Mouse (Mus musculus) lung, postnatal 0 days (tissue): ENCODE results near the gene Fbp2. TPM values are rescaled to one million over a fixed set of nuclear protein-coding genes. Genes with fewer than 3 reads are reported as not detected.

Source experiments
- ATAC-seq: fragments of 200-750 bp; cut with Nextera tagmentation; 2 replicates; pipeline ENCODE4 v1.8.0; 2017; ENCODE audit warnings: moderate library complexity
- DNase-seq: peaks from one replicate; pipeline ENCODE4 v3.0.0-alpha.2; 2016; ENCODE audit warnings: low spot score
- H3K27ac ChIP-seq: fragments of 300-500 bp; sonication (generic); 2 replicates; pipeline ENCODE4 v1.5.1; 2014; ENCODE audit warnings: antibody characterized with exemption, mild to moderate bottlenecking, low read length, mixed read lengths
- H3K27me3 ChIP-seq: fragments of 300-500 bp; sonication (generic); replicated peaks from 2 replicates; pipeline ENCODE4 v1.6.1; 2014; ENCODE audit warnings: low read length, mixed read lengths; ENCODE audit not compliant: insufficient read depth
- H3K36me3 ChIP-seq: fragments of 300-500 bp; sonication (generic); 2 replicates; pipeline ENCODE4 v1.6.1; 2014; ENCODE audit warnings: low read length, mixed read lengths; ENCODE audit not compliant: insufficient read depth
- H3K4me1 ChIP-seq: fragments of 300-500 bp; sonication (generic); 2 replicates; pipeline ENCODE4 v1.6.1; 2014; ENCODE audit warnings: antibody characterized with exemption, low read depth, low read length, mixed read lengths; ENCODE audit not compliant: insufficient read depth
- H3K4me2 ChIP-seq: fragments of 300-500 bp; sonication (generic); replicated peaks from 2 replicates; pipeline ENCODE4 v1.6.1; 2014; ENCODE audit warnings: low read depth, mild to moderate bottlenecking, low read length, moderate library complexity, mixed read lengths
- H3K4me3 ChIP-seq: fragments of 300-500 bp; sonication (generic); 2 replicates; pipeline ENCODE4 v1.5.1; 2014; ENCODE audit warnings: low read depth, low read length
- H3K9ac ChIP-seq: fragments of 300-500 bp; sonication (generic); replicated peaks from 2 replicates; pipeline ENCODE4 v1.6.1; 2014; ENCODE audit warnings: low read depth, mild to moderate bottlenecking
- H3K9me3 ChIP-seq: fragments of 300-500 bp; sonication (generic); 2 replicates; pipeline ENCODE4 v1.6.1; 2016; ENCODE audit warnings: low read length, mixed read lengths
- CTCF ChIP-seq: IDR thresholded peaks from 2 replicates; pipeline ENCODE4 v1.5.1; 2016; ENCODE audit warnings: antibody characterized with exemption, mild to moderate bottlenecking
- EP300 ChIP-seq: IDR thresholded peaks from 2 replicates; pipeline ENCODE4 v1.6.1; 2016; ENCODE audit warnings: antibody characterized with exemption, mild to moderate bottlenecking, control low read depth
- WGBS: fragments of 180-500 bp; shearing (Covaris S2); extraction: QIAGEN DNeasy Blood & Tissue Kit; methylation state at CpG from one replicate; pipeline ENCODE4 v1.1.7; 2014; 5-methylcytosine and 5-hydroxymethylcytosine counted together
- polyA plus RNA-seq: library from polyadenylated mRNA; unstranded; fragments of >200 nt; fragmentation: Nextera tagmentation; extraction: Ambion mirVana; gene quantifications from 2 replicates; pipeline ENCODE4 v1.2.1, GENCODE M21; 2015

Gene Fbp2
- 1.2 and 2.7 TPM in 2 replicates for polyA plus RNA-seq

GRCm38 (mm10) chr13:62857941-62858915, at the start of gene Fbp2:
Fbp2 (minus strand) TSS chr13:62858422.
- Histone ChIP-seq H3K27ac (0 out of 2 replicates have a peak within 1 kb of the TSS, but pooled peaks have one; percentile 4), H3K27me3 (no peaks in the 10 kb centered on the region), H3K9me3 (no peaks in the 10 kb centered on the region), H3K36me3 (no peaks in the 10 kb centered on the region), H3K4me2 (no peak within 1 kb of the TSS), H3K9ac (no peak within 1 kb of the TSS), H3K4me1 (peaks cover 3% of the 10 kb centered on the region; the same call in 1 of the 2 replicates), H3K4me3 (no peak within 1 kb of the TSS)
- 57% methylated on average over 21 of the region's 21 CpGs for whole genome bisulfite sequencing
- ATAC-seq (peak; percentile 74), DNase-seq (peak; percentile 71)
- no peak for TF ChIP-seq CTCF
- no peak for TF ChIP-seq EP300

GRCm38 (mm10) chr13:62907527-62908162, 49.4 kb upstream of the Fbp2 start:
- peak; percentile 40; the same call in 1 of the 2 replicates for ATAC-seq
- 71% methylated on average over 14 of the region's 14 CpGs for WGBS
- TF ChIP-seq CTCF (no peak), EP300 (no peak)

GRCm38 (mm10) chr13:62901139-62901538, 42.9 kb upstream of the Fbp2 start:
- DNase-seq (no peak), ATAC-seq (no peak)
- no peak for TF ChIP-seq CTCF
- no peak for TF ChIP-seq EP300
- Histone ChIP-seq H3K27ac (no peak overlapping the region), H3K4me2 (no peak overlapping the region), H3K4me3 (no peak overlapping the region), H3K27me3 (no peaks in the 10 kb centered on the region), H3K9ac (no peak overlapping the region), H3K9me3 (no peaks in the 10 kb centered on the region), H3K4me1 (no peaks in the 10 kb centered on the region), H3K36me3 (no peaks in the 10 kb centered on the region)

More at GRCm38 (mm10) chr13:62907527-62908162, 49.4 kb upstream of the Fbp2 start:
- Histone ChIP-seq H3K4me1 (no peaks in the 10 kb centered on the region), H3K4me3 (no peak overlapping the region), H3K36me3 (no peaks in the 10 kb centered on the region), H3K27ac (no peak overlapping the region), H3K9me3 (no peaks in the 10 kb centered on the region), H3K27me3 (no peaks in the 10 kb centered on the region), H3K9ac (no peak overlapping the region), H3K4me2 (no peak overlapping the region)
- DNase-seq = no peak

GRCm38 (mm10) chr13:62897927-62898646, 39.9 kb upstream of the Fbp2 start:
- no peaks in the 10 kb centered on the region for H3K4me1 ChIP-seq
- no peaks in the 10 kb centered on the region for H3K36me3 ChIP-seq
- H3K9ac ChIP-seq = no peak overlapping the region
- no peak overlapping the region for H3K4me2 ChIP-seq
- ATAC-seq (no peak), DNase-seq (no peak)
- 88% methylated on average over 4 of the region's 4 CpGs for WGBS
- no peak overlapping the region for H3K27ac ChIP-seq
- no peaks in the 10 kb centered on the region for H3K9me3 ChIP-seq
- H3K4me3 ChIP-seq = no peak overlapping the region
- no peaks in the 10 kb centered on the region for H3K27me3 ChIP-seq
- TF ChIP-seq EP300 = no peak
- no peak for TF ChIP-seq CTCF

- Histone ChIP-seq H3K9ac (no peak overlapping the region), H3K27ac (no peak overlapping the region), H3K4me1 (no peaks in the 10 kb centered on the region), H3K4me3 (no peak overlapping the region), H3K27me3 (no peaks in the 10 kb centered on the region), H3K36me3 (no peaks in the 10 kb centered on the region), H3K9me3 (no peaks in the 10 kb centered on the region), H3K4me2 (no peak overlapping the region)
- TF ChIP-seq CTCF (no peak), EP300 (no peak)
- no peak for ATAC-seq
- DNase-seq = peak; percentile 9
- 62% methylated on average over 9 of the region's 9 CpGs for WGBS
These were observed 35.0 kb upstream of the Fbp2 start for GRCm38 (mm10) chr13:62893044-62893842.
